Mouse (Mus musculus): ENCODE data around the gene Syt2.

Syt2 gene

DNA sequence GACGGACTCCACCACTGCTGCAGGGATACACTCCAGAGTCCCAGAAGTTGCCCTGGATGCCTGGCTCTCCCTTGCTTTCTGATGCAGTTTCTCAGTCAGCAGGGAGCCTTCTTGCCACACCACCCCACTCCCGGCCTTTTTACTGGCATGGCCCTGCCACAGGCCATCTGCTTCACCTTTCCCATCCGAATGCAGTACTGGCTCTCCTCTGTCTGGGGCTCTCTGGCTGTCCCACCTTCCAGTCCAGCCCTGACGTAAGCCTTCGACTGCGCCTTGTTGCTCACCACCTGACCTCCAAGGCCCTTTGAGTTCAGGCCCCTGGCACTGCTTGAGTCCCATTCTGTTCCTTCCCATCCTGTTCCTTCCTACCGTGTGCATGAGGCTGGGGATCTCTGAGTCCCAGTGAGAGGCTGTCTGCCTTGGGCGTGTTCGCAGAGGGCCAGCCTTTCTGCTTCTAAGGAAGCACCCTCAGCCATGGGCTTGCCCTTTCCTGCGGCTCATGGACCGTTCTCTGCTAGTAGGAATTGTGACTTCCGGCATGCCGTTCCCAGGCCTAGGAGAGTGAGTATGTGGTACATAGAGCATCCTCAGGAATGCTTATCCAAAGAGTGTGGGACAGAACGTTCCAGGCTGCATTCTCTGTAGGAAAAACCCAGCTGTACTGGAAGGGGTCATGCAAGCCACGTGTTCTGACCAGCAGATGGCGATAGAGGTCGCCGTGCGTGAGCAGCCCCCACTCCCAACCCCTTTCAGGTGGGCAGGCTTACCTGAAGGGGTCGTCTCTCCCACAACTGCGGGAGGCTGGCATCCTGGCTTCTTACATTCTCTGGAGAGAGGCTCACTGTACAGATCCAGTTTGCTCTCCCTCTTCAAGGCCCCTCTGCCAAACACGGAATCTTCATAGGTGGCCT, 58.2 kb downstream of the Syt2 start:
- ATAC-seq (ENCODE audit: low TSS enrichment), result peak; percentile 25

DNA sequence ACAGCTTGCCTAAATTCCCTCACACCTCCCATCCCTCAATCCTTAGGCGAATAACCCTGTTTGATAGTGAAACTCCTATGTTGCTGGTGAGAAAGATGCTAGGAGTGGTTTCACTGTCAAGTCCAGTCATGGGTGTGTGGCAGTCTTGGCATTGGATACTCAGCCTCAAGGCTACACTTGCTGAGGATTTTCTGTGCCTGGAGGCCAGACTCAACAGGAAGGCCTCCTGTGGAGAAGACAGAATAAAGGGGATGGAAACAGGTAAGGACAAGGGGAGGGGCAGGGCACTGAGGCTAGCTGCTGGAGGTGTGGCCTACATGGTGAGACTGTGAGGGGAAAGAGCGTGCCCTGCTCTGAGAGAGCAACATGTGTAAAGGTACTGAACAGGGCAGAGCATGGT, 60.1 kb downstream of the Syt2 start:
- no peak for ATAC-seq (ENCODE audit: low TSS enrichment)

DNA sequence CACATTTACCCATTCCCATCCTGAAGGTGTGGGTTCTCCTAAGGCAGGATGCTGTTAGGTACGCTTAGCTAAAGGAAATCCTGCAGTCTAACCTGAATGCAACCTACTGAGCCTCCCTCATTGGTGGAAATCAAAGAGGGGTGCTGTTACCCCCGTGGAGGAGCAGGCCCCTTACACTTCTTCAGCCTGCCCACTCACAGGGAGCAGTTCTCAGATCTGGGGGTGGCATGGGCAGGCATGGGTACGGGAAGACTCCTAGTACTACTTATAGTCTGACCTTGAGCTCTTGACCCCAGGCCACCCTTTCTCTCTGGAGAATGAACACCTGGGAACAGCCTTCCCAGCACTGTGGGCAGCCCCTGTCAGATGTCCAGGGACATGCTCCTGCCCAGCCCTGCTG, 61.0 kb downstream of the Syt2 start:
- ATAC-seq (ENCODE audit: low TSS enrichment), result no peak

DNA sequence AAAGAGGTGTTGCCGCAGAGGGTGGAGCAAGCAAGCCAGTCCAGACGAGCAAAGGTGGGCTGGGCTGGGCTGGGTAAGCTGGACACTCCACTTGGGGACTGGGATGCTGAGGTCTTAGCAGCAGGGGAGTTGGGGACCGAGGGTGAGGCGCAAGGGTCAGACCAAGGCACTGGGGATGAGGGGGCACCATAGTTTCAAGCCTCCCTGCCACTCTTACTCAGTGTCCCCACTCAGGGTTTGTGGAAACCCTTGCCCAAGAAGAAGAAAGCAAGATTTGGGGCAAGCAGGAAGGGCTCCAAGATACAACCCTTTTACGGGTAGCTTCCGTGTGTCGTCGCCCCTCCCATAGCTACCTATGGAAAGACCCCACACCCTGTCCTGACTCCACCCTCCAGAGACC, 61.8 kb downstream of the Syt2 start:
- no peak for ATAC-seq (ENCODE audit: low TSS enrichment)

DNA sequence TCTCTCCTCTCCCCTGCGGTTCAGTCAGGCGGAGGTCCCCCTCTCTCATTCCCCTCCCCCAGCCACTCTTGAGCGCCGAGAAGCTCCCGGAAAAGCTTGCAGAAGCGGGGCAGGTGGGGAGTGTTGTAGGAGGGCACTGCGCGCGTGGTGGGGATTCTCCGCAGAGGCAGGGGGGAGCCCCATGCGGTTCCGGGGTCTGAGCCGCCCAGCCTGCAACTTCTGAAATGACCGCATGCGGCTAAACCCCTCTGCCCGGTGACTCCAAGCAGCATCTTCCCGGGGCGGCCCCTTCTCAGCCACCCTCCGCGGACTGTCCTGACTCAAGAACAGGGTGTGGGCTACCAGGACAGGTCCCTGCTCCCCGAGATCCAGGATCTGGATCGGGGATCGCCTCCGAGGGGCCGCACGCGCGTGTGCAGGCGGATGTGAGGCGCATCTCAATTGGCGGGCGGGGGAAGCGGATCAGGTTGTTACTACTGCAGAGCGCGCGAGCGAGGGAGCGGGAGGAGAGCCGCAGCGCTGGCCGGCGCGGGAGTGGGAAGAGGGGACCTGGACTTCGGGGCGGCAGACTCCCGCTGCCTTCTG, 62.4 kb downstream of the Syt2 start:
- peak; percentile 51; the same call in 1 of the 2 replicates for ATAC-seq (ENCODE audit: low TSS enrichment)

DNA sequence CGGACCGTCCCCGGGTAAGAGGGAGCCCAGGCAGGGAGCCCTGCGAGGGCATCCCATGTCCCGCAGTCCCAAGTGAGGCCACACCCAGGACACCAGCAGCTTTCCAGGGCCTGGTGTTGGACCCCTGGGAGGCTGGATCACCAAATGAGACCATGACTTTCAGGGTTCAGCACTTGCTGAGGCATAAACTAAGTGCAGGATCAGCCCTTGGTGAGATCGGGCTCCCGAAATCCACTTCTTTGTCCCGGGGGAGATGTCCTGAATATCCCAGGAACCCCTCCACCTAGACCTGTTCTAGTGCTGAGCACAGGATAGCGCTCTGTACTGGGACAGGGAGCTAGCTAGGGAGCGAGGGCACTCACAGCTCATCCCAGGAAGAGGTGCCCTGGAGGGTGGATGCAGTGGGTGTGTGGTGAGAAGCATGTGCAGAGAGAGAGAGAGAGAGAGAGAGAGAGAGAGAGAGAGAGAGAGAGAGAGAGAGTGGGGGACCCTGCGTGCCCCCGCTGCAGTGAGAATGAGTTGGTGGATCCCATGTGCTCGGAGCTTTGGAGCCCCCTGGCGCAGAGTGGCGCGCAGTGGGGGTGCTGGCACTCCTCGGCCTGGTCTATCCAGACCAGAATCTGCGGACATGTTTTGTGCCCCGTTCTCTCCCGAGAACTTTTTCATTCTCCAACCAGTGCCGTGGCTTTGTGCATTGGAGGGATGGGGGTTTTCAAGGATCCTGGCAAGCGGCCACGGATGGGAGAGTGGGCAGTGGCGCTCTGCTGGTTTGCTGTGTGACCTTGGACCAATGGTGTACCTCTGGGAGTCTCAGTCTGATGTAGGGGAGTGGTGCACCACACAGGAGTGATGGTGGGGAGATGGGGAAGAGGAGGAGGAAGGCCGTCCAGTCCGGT, 63.2 kb downstream of the Syt2 start:
- no peak for ATAC-seq (ENCODE audit: low TSS enrichment)

DNA sequence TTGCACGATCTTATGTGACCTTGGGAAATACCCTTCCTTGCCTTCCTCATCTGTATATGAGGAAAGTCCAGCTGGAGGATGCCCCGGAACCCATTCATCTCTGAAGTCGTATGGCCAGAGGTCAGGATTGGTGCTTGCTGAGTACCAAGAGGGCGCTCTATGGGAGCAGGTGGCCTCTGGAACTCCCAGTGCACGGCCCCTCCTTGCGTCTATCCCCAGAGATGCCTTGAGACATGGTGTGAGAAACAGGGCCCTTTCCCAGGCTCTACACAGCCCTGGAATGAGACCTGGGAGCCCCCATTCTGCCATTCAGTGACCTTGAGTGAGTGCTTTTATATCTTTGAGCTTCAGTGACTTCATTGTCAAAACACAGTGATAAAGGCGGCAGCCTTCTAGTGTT, 64.6 kb downstream of the Syt2 start:
- no peak for ATAC-seq (ENCODE audit: low TSS enrichment)

DNA sequence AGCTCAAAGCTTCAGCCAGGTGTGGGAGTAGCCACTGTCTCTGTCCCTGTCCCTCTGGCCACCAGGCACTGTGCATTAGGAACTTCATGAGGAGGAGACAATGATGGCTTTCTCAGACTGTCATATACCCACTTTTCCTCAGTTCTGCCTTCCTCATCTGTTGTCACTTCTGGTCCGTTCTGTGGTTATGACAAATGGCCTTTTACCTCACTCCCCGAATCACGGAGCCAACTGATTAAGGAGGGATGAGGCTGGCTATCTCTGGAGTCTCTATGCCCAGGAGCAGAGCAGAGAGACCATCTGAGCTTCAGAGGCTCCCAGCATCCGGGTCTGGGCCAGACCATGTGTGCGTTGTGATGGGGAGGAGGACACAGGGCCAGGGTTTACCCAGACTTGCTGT, 65.2 kb downstream of the Syt2 start:
- ATAC-seq (ENCODE audit: low TSS enrichment), result no peak

DNA sequence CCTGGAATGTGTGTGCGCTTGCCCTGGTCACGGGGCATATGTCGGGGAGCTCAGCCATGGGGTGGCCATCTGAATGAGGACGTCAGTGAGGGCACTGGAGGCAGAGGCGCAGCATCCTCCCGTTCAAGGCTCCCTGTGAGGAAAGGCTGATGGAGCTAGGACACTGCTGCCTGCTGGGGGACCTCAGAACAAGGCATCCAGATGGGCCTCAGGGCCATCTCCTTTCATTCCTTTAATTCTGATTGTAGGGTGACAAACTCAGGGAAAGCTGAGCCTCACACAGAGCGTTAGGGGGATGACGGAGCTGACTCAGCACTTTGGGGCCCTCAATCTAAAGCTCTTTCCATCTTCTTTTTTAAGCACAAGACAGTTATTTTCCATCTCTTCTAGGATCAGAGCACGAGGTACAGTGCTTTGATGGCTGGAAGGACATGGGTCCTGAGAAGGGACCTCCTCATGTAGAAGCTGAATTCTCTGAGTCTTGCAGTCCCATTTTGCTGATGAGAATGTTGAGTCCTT, 66.4 kb downstream of the Syt2 start:
- ATAC-seq (ENCODE audit: low TSS enrichment), result no peak

DNA sequence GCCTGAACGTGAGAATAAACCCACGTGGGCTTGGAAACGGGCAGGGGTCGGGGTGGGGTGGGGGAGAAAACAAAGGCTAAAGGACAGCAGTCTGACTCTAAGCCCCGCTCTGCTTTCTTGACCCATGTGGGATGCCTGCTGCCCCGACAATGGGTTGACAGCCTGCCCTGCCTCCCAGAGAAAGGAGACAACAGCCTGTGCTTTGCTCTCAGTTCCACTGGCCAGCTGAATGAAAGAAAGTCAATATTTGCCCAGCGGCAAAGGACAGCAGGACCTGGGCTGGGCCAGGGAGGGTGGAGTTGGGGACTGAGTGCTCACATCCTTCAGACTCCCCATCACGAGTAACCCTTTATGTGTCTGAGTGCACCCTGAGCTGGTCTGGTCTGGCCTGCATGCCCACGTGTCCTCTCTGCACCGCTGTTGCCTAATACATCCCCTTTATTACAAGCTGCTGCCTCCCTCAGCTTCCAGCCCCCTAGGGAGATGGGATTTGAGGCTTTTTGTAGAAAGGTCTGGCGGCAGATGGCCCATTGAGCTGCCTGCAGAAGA, 67.0 kb downstream of the Syt2 start:
- ATAC-seq (ENCODE audit: low TSS enrichment), result no peak

DNA sequence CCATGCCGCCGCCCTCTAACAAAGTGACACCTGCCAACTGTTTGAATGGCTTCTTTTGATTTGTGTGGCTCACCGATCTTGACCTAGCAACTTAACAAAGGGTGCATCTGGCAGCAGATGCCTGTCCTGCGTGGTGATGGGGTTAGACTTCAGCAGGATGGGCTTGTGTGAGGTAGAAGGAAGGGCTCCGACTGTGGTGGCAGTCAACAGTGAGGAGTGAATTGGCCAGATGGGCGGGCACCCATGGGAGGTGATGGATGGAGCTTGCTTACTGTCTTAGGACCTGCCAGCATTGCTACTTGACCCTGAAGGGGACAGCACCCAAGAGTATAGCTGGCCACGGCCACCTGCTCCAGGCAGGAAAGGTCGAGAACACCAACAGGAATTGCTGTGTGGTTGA, 67.7 kb downstream of the Syt2 start:
- ATAC-seq (ENCODE audit: low TSS enrichment), result no peak

DNA sequence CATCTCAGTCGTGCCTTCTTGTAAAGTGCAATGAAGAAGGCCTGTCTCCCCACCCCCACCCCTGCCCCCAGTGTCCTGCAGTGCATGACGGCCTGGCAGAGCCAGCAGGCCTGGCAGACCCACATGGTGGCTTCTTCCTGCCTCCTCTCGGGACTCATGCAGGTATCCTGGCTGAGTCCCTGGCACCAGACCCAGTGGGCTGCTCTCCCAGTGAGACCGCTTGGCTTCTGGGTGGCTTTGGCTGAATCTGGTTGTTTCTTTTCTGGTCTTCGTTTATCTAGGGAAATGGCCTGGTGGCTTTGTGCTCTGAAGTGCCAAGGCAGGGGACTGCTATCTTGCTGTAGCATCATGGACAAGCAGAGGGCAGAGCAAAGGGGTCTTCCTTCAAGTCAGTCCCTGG, 68.6 kb downstream of the Syt2 start:
- ATAC-seq (ENCODE audit: low TSS enrichment), result no peak

DNA sequence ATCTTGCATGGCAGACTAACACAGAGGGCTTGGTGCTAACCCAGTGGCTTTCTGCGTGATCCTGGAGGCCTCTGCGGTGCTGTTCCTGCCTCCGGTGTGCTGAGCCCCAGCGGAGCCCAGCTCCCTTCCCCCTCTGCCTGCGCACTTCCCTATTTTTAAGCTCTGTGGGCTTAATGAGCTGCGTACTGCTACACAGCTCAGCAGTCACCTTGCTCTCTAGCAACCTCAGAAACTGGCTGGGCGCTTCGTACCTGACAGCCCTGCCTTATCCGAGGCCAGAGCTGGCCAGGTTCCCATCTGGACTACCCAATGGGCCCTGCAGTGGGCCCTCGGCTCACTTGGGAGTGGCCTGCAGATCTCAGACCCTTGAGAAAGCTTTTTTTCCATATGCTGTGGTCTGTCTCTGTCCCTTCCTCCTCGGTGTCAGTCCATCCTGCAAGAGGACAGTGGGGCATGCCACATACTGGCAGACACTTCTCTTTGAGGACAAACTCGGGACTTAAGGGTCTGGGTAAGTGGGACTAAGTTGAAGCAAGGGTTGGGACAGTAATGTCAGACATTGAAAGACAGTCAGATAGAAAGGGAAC, 73.3 kb downstream of the Syt2 start:
- ATAC-seq (ENCODE audit: low TSS enrichment), result peak; percentile 70

DNA sequence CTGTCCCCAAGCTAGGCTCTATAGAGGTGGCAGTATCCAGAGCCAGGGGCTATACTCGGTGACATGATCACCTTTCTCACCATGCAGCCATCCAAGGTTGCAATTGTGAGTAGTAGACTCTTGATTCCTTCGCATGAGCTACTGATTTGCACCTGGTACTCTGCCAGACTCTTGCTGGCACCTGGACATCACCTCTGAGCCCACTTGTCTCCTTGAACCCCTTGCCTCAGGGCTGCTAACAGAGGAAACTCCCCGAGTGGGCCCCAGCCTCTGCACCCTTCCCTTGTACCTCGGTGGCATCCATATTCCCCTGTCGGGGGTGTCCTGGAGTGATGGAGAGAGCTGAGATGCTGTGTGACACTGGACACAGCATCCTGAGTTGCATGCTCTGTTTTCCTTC, 75.0 kb downstream of the Syt2 start:
- ATAC-seq (ENCODE audit: low TSS enrichment), result no peak

DNA sequence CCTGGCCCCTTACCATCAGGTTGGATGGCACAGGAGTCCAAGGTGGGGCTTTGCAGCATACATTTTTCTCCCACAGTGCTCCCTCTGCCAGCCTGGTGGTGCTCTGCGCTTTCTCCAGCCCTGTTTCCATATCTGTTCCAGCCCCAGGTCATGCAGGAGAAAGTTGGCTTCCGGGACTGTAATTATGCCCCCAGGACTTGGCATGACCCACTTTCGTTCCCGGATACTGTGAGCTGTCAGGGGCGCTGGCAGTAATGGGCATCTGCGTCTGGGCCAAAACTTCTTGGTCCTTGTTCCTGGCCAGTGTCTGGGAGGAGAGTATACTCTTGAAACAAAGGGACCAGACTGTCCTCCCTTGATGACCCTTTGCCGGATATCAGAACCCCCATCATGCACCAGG, 76.4 kb downstream of the Syt2 start:
- ATAC-seq (ENCODE audit: low TSS enrichment), result no peak

DNA sequence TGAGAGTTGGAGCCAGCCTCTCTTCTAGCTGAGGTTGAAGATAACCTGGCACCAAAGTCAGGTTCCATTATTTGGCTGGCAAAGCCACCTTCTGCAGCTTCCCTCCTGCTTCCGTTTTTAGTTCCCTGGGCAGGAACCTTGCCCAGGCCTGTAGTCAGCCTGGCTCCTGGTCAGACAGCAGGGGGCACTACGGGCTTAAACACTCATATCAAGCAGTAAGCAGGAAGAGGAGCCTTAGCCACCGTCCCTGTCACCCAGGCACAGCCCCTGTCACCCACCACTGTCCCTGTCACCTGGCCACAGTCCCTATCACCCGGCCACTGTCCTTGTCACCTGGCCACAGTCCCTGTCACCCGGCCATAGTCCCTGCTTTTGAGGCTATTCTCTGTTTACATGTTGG, 78.8 kb downstream of the Syt2 start:
- ATAC-seq (ENCODE audit: low TSS enrichment), result peak; percentile 50

DNA sequence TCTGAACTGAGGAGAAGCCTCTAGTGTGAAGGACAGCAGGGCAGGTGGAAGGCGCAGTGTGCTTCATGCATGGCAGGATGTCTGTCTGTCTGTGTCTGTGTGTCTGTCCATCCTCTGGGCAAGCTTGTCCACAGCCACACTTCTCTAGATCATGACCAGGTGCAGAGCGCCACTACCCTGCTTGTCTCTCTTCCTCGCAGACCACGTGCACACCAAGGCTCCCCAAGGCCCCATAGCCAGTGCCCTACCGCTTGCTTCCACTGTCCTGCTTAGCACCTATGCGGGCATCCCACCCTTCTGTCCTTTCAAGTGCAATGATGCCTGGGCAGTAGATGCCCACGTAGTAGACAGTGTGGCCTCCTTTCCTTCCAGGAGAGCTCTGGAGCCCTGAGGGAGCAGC, 80.0 kb downstream of the Syt2 start:
- no peak for ATAC-seq (ENCODE audit: low TSS enrichment)

DNA sequence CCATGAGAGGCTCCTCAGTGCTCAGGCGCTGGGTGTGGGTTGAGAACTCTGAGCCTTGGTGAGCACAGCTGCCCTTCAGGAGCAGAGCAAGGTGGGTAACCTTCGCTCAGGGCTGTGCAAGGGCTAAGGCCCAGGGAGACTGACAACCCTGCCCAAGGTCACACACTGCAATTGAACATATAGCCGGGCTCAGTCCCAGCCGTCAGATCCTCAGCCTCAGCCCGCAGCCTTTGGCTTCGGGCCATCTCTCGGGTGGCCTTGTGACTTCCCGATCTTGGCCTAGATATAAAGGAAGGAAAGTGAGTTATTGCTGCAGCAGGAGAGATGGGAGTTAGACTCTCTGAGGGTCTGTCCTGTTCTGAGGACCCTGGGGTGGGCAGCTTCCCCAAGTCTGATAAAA, 80.8 kb downstream of the Syt2 start:
- ATAC-seq (ENCODE audit: low TSS enrichment), result no peak

DNA sequence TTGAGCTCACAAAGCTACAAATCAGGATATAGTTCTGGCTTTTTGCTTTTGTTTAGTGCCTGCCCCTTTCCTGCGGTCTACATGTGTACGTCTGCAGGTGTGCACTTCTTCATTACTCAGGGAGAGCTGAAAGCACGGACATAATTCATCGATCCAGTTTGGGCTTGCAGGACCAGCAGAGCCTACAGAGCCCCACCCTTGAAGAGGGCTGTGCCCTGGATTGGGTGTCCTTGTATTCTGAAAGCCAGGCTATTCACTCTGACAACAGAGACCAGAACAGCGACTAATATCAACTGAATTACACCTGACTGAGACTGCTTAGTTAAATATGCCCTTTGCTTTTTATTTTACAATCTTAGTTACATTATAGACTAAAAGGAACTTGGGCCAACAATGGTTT, 87.2 kb downstream of the Syt2 start:
- ATAC-seq (ENCODE audit: low TSS enrichment), result no peak

DNA sequence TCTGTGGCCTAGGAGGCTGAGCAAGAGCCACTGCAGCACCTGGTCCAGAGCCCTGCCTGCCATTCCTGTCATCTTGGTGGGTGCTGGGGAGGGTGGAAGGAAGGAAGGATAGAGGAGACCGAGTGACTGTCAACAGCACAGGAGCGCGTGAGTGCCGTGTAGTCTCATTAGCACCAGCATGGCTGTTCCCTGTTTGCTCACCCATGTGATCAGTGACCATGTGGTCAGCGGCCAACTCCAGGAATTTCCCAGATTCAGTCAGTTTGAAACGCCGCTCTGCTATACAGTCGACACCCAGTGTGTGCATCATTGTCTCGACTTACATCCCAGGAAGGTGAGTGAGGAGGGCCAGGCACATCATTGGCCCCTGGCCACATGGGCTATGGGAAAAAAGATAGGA, 91.0 kb downstream of the Syt2 start:
- ATAC-seq (ENCODE audit: low TSS enrichment), result no peak

DNA sequence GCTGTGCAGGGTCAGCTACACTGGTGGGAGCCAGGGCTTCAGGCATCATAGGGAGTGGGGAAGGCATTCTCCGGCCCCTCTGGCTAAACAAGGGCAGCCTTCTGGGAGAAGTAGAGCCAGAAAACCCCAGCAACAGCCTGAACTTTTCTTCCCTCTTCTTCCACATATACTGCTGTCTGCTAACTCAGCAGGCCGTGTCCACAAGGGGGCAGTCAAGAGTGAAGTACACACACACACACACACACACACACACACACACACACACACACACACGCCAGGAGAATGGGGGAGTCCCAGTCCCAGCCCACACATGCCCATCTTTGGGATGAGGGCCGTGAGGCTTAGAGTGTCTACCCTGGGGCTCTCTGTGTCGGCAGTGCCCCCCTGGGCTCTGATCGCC, 95.0 kb downstream of the Syt2 start:
- no peak for ATAC-seq (ENCODE audit: low TSS enrichment)

All from frontal cortex, adult (tissue).